Mouse (Mus musculus): ENCODE measurements around the gene Chst12. TPM values are rescaled to one million over a fixed set of nuclear protein-coding genes. Genes with fewer than 3 reads are reported as not detected.

The Chst12 gene
- total and polyA plus RNA-seq, 2 experiments, result 0.28 to 1.4 TPM

DNA sequence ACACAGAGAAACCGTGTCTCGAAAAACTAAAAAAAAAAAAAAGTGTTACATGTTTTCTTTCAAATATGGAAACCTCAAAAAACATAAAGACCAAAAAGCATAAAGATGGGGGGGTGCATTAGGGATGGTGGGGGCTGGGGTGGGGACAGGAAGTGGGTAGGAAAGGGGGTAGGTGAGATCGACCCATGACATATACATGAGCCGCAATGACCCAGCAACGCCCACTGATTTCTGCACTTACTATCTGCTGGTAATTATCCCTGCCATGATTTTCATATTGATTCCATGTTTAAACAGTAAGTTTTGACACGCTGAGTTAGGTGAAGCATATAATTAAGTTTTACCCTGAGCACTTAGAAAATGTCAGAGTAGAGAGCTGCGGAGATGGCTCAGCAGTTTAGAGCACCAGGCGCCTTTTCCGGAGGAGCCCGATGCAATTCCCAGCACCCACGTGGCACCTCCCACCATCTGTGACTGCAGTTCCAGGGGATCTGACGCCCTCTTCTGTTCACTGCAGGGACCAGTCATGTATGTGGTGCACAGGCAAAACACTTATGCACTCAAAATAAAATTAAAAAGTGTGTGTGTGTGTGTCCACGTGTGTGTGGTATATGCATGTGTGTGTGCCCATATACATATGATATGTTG is 65.0 kb downstream of the Chst12 start:
- WGBS, result 91% methylated on average over 13 of the region's 13 CpGs
- H3K79me2 ChIP-seq (ENCODE audit: control insufficient read depth, insufficient read depth, low read length), result no peaks in the 10 kb centered on the region
- TF ChIP-seq POLR2A (IDR thresholded peaks at IDR 0.05; ENCODE audit: extremely low read depth, insufficient read depth, low read length), result no peak
- no peak for TF ChIP-seq CTCF (IDR thresholded peaks at IDR 0.05; ENCODE audit: low read depth, low read length)
- H3K4me1 ChIP-seq (ENCODE audit: control insufficient read depth, insufficient read depth, low read length), result no peaks in the 10 kb centered on the region
- H3K27ac ChIP-seq (replicated peaks; ENCODE audit: insufficient read depth, low read depth, low read length), result no peak overlapping the region
- H3K27me3 ChIP-seq (ENCODE audit: control insufficient read depth, insufficient read depth, low read length), result no peaks in the 10 kb centered on the region
- no peak overlapping the region for H3K9ac ChIP-seq (ENCODE audit: low read depth, low read length)
- no peak overlapping the region for H3K4me3 ChIP-seq (ENCODE audit: insufficient read depth, low read depth, low read length)
- H3K36me3 ChIP-seq (ENCODE audit: control insufficient read depth, insufficient read depth, low read length), result no peaks in the 10 kb centered on the region
- DNase-seq (ENCODE audit: extremely low read depth, low read depth, low spot score), result no peak

DNA sequence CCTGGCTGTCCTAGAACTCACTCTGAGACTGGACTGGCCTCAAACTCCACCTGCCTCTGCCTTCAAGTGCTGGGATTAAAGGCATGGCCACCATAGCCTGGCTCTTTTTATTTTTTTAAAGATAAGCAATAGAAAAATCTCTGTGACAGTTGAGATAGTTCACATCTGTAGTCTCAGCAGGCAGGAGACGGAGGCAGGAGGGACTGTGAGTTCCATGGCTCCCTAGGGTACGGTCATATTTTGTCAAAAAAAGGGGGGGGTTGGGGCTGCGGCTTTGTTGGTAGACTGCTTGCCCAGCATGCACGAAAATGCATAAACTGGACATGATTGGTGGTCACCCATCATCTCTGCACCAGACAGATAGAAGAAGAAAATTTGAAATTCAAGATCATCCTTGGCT is 65.9 kb downstream of the Chst12 start:
- Histone ChIP-seq H3K27ac (replicated peaks; ENCODE audit: insufficient read depth, low read depth, low read length) (no peak overlapping the region), H3K36me3 (ENCODE audit: control insufficient read depth, insufficient read depth, low read length) (no peaks in the 10 kb centered on the region), H3K27me3 (ENCODE audit: control insufficient read depth, insufficient read depth, low read length) (no peaks in the 10 kb centered on the region), H3K4me1 (ENCODE audit: control insufficient read depth, insufficient read depth, low read length) (no peaks in the 10 kb centered on the region; the same call in 1 of the 2 replicates), H3K9ac (ENCODE audit: low read depth, low read length) (no peak overlapping the region), H3K79me2 (ENCODE audit: control insufficient read depth, insufficient read depth, low read length) (no peaks in the 10 kb centered on the region), H3K4me3 (ENCODE audit: insufficient read depth, low read depth, low read length) (no peak overlapping the region)
- DNase-seq (ENCODE audit: extremely low read depth, low read depth, low spot score), result no peak
- TF ChIP-seq POLR2A (IDR thresholded peaks at IDR 0.05; ENCODE audit: extremely low read depth, insufficient read depth, low read length) (no peak), CTCF (IDR thresholded peaks at IDR 0.05; ENCODE audit: low read depth, low read length) (no peak)
- 85% methylated on average over 4 of the region's 4 CpGs for WGBS

DNA sequence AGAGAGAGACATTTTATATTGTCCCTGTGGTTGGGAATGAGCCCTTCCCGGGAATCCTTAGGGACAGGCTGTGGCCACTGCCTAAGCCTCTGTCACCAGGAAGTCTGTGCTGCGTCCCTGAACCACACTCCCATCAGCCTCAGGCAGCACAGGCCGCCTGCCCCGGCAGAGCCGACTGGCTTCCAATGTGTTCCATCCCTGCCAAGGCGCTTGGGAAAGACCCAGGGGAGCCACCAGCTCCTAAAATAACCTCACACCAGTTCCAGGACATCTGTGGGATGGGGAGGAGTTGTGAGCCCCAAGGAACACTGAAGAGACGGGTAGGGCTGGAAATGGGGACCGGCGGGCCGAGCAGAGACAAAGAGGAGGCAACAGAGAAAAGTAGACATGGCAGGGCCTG is 66.3 kb downstream of the Chst12 start:
- H3K4me1 ChIP-seq (ENCODE audit: control insufficient read depth, insufficient read depth, low read length), result no peaks in the 10 kb centered on the region; the same call in 1 of the 2 replicates
- H3K9ac ChIP-seq (ENCODE audit: low read depth, low read length), result no peak overlapping the region
- no peaks in the 10 kb centered on the region for H3K27me3 ChIP-seq (ENCODE audit: control insufficient read depth, insufficient read depth, low read length)
- no peaks in the 10 kb centered on the region for H3K79me2 ChIP-seq (ENCODE audit: control insufficient read depth, insufficient read depth, low read length)
- H3K27ac ChIP-seq (replicated peaks; ENCODE audit: insufficient read depth, low read depth, low read length), result no peak overlapping the region
- no peak overlapping the region for H3K4me3 ChIP-seq (ENCODE audit: insufficient read depth, low read depth, low read length)
- no peaks in the 10 kb centered on the region for H3K36me3 ChIP-seq (ENCODE audit: control insufficient read depth, insufficient read depth, low read length)
- 74% methylated on average over 10 of the region's 10 CpGs for WGBS
- no peak for TF ChIP-seq CTCF (IDR thresholded peaks at IDR 0.05; ENCODE audit: low read depth, low read length)
- DNase-seq (ENCODE audit: extremely low read depth, low read depth, low spot score), result no peak

DNA sequence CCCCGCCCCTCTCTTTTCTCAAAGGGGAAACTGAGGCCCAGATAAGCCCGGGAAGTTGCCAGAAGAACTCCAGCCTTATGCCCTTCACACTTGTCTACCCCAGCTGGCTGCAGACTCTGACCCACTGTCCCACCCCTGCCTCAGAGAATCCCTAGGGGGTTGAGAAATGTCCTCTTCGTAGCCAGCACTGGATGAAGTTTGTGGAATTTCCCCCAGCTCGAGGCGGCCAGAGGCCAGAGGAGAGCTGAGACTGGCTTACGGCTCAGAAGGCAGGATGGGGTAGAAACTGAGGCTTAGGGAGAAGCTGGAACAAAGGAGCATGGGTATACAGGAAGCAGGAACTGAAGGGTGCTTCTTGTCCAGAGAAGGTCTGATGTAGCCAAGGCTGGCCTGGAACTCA is 67.3 kb downstream of the Chst12 start:
- no peak for DNase-seq (ENCODE audit: extremely low read depth, low read depth, low spot score)
- 80% methylated on average over 6 of the region's 6 CpGs for WGBS
- TF ChIP-seq CTCF (IDR thresholded peaks at IDR 0.05; ENCODE audit: low read depth, low read length) (no peak), POLR2A (IDR thresholded peaks at IDR 0.05; ENCODE audit: extremely low read depth, insufficient read depth, low read length) (no peak)
- Histone ChIP-seq H3K27ac (replicated peaks; ENCODE audit: insufficient read depth, low read depth, low read length) (no peak overlapping the region), H3K4me3 (ENCODE audit: insufficient read depth, low read depth, low read length) (no peak overlapping the region), H3K36me3 (ENCODE audit: control insufficient read depth, insufficient read depth, low read length) (no peaks in the 10 kb centered on the region), H3K79me2 (ENCODE audit: control insufficient read depth, insufficient read depth, low read length) (no peaks in the 10 kb centered on the region), H3K9ac (ENCODE audit: low read depth, low read length) (no peak overlapping the region), H3K4me1 (ENCODE audit: control insufficient read depth, insufficient read depth, low read length) (no peaks in the 10 kb centered on the region; the same call in 1 of the 2 replicates), H3K27me3 (ENCODE audit: control insufficient read depth, insufficient read depth, low read length) (no peaks in the 10 kb centered on the region)

Other genes starting within 250 kb of the Chst12 start
- gene Mad1l1, start 184.0 kb upstream of the Chst12 start, total RNA-seq (2014; rRNA removed), result 6.4 and 6.7 TPM in 2 replicates
- 13.0 and 14.4 TPM in 2 replicates for gene Mad1l1, start 184.0 kb upstream of the Chst12 start, polyA plus RNA-seq (2012; rRNA removed)
- 20.7 and 25.3 TPM in 2 replicates for gene Nudt1, start 183.9 kb upstream of the Chst12 start, total RNA-seq (2014; rRNA removed)
- 15.8 and 20.2 TPM in 2 replicates for gene Nudt1, start 183.9 kb upstream of the Chst12 start, polyA plus RNA-seq (2012; rRNA removed)
- 6.8 and 8.0 TPM in 2 replicates for gene Mrm2, start 173.7 kb upstream of the Chst12 start, total RNA-seq (2014; rRNA removed)
- 8.4 and 8.9 TPM in 2 replicates for gene Mrm2, start 173.7 kb upstream of the Chst12 start, polyA plus RNA-seq (2012; rRNA removed)
- gene Snx8, start 116.3 kb upstream of the Chst12 start, total RNA-seq (2014; rRNA removed), result 12.5 and 14.0 TPM in 2 replicates
- gene Snx8, start 116.3 kb upstream of the Chst12 start, polyA plus RNA-seq (2012; rRNA removed), result 10.2 and 11.2 TPM in 2 replicates
- 37.9 and 51.5 TPM in 2 replicates for gene Eif3b, start 86.2 kb upstream of the Chst12 start, total RNA-seq (2014; rRNA removed)
- 58.3 and 64.8 TPM in 2 replicates for gene Eif3b, start 86.2 kb upstream of the Chst12 start, polyA plus RNA-seq (2012; rRNA removed)
- not detected in 2 replicates for gene Gm4869, start 59.9 kb upstream of the Chst12 start, total RNA-seq (2014; rRNA removed)
- not detected in 2 replicates for gene Gm4869, start 59.9 kb upstream of the Chst12 start, polyA plus RNA-seq (2012; rRNA removed)
- gene Grifin, start 59.5 kb downstream of the Chst12 start, total RNA-seq (2014; rRNA removed), result not detected in 2 replicates
- gene Grifin, start 59.5 kb downstream of the Chst12 start, polyA plus RNA-seq (2012; rRNA removed), result not detected in 2 replicates
- gene Lfng, start 101.8 kb downstream of the Chst12 start, total RNA-seq (2014; rRNA removed), result 4.2 and 5.5 TPM in 2 replicates
- gene Lfng, start 101.8 kb downstream of the Chst12 start, polyA plus RNA-seq (2012; rRNA removed), result 9.2 and 9.5 TPM in 2 replicates
- gene Ttyh3, start 143.5 kb downstream of the Chst12 start, total RNA-seq (2014; rRNA removed), result 1.9 and 2.7 TPM in 2 replicates
- 7.1 and 8.6 TPM in 2 replicates for gene Ttyh3, start 143.5 kb downstream of the Chst12 start, polyA plus RNA-seq (2012; rRNA removed)
- gene Iqce, start 196.8 kb downstream of the Chst12 start, total RNA-seq (2014; rRNA removed), result 2.3 and 2.4 TPM in 2 replicates
- 3.8 and 5.5 TPM in 2 replicates for gene Iqce, start 196.8 kb downstream of the Chst12 start, polyA plus RNA-seq (2012; rRNA removed)
- 5.5 and 6.1 TPM in 2 replicates for gene Brat1, start 199.5 kb downstream of the Chst12 start, total RNA-seq (2014; rRNA removed)
- gene Brat1, start 199.5 kb downstream of the Chst12 start, polyA plus RNA-seq (2012; rRNA removed), result 13.3 and 14.4 TPM in 2 replicates
- 0.46 and 0.54 TPM in 2 replicates for gene Amz1, start 218.6 kb downstream of the Chst12 start, total RNA-seq (2014; rRNA removed)
- 0.15 and 0.93 TPM in 2 replicates for gene Amz1, start 218.6 kb downstream of the Chst12 start, polyA plus RNA-seq (2012; rRNA removed)

All from liver, adult 2 months (tissue).